Mouse (Mus musculus): ENCODE results near the gene Fdxr.

- TF ChIP-seq SRF (IDR thresholded peaks at IDR 0.05; ENCODE audit: control insufficient read depth, insufficient read length, low read depth) (no peak), POLR2A (IDR thresholded peaks at IDR 0.05; ENCODE audit: insufficient read length, low read depth) (no peak), USF1 (IDR thresholded peaks at IDR 0.05; ENCODE audit: low read depth) (no peak), MYOG (IDR thresholded peaks at IDR 0.05; ENCODE audit: control insufficient read depth in 1 of 3, insufficient read depth in 1 of 3, insufficient read length in 2 of 3, low read depth in 2 of 3) (no peak)
These were observed 6.5 kb downstream of the Fdxr start for GRCm38 (mm10) chr11:115270148-115270861.
